Mouse (Mus musculus): ENCODE data around the gene Ddhd1.

DNA sequence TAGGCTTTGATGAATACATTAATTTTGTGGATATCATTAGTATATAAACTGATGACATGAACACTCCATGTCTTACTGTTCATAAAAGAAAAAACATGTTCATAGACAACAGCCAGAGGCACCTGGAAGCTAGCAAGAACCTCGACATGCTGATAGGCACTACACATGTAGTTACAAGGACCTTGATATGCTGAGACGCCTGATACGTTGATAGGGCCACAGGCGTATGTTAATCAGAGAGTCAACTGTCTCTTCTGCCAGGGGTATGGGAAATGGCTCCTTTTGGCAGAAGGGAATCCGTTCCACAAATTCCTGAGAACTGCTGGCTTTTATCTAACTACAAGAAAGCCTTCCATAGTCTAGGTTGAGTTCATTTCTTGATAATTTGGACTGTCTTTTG, 27.4 kb downstream of the Ddhd1 start:
- TF ChIP-seq CTCF (IDR thresholded peaks at IDR 0.05; ENCODE audit: low read depth, low read length) (no peak), TAL1 (conservative IDR thresholded peaks at IDR 0.05; ENCODE audit: low read depth, low read length) (no peak), GATA1 (IDR thresholded peaks at IDR 0.05; ENCODE audit: borderline replicate concordance, low read length) (no peak)
